Mouse (Mus musculus): ENCODE data around the gene Ccr6.

DNA sequence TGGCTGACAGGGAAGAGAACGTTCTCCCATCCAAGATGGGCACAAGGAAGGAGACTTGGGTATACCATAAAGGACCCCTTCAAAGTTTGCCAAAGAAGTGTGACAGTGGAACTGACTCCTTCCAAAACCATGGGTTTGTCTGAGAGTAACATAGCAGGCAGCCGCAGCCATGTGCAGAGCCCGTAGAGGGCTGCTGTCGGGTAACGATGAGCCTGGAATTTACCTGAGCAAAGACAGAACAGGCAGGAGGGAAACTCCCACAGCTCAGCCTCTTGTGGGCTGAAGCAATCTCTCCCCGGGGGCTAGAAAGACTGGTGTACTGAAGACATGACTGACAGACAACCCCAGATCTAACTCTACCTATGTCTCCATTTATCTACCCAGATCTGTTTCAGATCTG is 24.4 kb upstream of the Ccr6 start:
- TF ChIP-seq EP300 (IDR thresholded peaks at IDR 0.05) (no peak), CTCF (IDR thresholded peaks at IDR 0.05) (no peak)

All from lung, postnatal 0 days (tissue).